Mouse (Mus musculus) spleen, postnatal 4 days (tissue): ENCODE measurements around the gene Dpp4.

Experiments used
- DNase-seq, 2 experiments: peaks; one replicate each; pipeline ENCODE4 v3.0.0; 2022; ENCODE audit warnings: low spot score in 2 of 2

The Dpp4 gene

DNA sequence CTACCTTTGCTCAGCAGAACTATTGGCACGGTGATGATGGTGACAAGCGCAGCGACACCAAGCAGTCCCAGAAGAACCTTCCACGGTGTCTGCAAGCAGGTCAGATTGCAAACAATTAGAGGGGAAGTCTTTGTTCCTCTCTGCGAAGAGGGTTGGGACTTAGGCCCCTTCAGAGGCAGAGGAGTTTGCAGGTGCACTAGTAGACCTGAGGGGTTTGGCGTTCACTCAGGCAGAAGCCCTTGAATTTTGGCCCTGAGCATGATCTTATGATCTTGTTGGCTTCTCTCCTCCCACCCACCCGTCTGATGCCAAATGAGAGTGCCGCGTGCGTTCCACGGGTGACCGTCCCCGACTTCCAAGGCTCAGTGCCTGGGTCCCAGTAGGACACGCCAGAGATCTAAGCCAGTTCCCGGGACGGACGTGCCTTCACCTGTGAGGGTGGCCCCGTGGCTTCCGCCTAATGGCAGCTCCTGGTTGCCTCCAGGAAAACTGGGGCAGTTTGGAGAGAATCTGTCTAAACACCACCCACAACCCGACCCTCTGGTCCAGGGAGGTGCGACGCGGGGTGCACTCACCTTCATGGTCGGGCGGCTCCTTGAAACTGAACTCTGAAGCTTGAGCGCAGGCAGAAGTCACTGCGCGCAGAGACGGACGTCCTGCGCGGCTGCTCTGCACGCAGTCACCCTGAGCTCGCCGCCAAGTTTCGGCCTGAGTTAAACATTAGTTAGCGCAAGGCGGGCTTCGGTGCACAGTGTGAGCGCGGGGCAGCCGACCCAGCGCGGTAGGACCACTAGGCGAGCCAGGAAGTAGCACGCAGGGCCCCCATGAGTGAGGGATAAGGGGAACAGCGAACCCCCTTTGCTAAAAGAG is 585 bp downstream of the Dpp4 start:
- peak; percentile 38 to 78 for DNase-seq

DNA sequence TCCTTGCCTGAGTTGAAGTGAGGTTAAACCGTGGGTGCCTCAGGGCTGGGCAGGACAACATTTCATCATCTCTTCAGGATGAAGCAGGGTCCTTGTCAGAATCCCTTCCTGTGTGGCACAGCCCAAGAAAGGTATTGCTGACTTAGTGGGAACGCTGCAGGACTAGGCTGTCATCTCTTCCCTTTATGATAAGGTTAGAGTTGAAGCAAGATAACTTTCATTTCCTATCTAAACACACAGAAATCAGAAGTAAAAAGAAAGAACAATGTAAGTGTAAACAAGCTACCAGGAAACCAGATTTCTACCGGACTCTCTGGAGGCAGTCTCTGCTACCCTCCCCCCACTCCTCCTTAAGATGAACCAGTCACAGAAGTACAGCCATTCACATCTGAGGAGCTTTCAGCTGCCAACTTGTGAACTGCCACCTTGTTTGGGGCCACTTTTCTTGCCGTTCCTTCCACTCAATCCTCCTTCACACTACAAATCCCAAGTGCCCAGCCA is 3.3 kb downstream of the Dpp4 start:
- no peak for DNase-seq

DNA sequence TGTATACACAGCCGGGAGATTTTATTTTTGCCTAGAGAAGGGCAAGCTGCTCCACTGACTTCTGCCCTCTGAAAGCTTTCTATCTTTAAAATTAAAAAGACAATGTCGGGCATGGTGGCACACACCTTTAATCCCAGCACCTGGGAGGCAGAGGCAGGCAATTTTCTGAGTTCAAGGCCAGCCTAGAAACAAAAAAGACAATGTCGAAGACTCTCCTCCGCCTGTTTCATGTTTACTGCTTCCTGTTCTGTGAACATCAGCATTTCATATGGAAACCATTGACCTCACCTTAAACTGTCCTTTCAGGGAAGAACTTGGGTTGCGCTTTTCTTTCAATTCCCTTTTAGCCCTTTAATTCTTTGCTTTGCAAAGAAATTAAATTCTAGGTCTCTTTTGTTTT is 3.8 kb downstream of the Dpp4 start:
- no peak for DNase-seq

DNA sequence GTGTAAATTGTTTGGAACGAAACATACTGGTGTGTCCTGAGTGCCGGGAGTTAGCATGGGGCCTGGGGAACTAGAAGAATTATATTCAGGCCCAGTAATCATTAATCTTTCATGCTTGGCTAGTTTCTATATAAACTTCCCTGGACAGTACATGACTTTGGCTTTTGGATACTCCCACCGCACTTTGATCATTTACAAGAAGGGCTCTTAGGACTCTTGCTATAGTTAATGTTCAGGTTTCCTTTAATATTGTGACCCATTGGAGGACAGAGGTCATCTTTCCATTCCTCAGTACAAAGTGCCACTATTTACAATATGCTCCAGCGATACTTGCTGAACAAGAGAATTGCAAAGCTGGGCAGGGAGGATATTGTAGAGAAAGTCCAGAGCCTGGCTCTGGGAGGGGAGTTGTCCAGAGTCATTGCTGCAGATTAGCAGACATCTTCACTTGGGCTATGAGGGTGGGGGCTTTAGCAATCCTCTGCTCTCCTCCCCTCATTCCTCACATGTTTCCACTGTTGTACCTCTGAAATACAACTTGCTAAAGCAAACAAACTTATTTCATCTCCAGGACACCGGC is 8.4 kb downstream of the Dpp4 start:
- no peak for DNase-seq

DNA sequence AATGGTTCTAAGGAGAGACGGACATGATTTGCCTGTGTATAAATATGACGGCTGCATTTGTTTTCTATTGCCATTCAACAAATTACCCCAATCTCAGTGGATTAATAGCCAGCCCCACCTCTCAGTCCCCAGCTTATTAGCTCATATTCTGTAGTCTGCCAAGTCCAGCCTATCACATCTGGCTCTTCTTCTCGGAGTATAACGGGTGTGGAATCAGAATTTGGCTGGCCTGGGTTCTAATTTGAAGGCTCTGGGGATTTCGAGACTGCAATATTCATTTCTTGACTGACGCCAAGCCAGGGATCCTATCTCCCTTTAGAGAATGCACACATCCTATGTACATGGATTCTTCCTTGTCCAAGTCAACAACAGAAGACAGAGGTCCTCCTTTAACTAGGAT is 11.0 kb downstream of the Dpp4 start:
- no peak for DNase-seq

- DNase-seq: no peak
Measured at GRCm38 (mm10) chr2:62399832-62400231, 12.2 kb downstream of the Dpp4 start.

DNA sequence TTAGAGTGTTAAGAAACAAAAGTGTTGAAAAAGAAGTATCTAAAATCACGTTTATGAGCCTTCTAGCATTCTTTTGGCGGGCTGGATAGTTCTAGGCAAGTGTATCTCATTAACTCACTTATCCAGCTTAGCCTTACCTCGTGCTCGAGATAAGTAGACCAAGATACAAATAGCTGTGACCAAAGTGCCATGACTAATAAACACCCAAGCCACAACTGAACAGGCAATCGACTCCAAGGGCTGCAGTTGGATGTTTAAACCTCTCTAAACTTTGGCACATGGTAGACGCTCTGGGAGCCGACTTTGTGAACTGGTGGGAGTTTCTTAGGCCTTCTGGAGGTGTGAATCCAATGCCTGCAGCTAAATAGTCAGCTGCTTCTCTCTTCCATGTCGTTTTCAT is 12.7 kb downstream of the Dpp4 start:
- no peak for DNase-seq

DNA sequence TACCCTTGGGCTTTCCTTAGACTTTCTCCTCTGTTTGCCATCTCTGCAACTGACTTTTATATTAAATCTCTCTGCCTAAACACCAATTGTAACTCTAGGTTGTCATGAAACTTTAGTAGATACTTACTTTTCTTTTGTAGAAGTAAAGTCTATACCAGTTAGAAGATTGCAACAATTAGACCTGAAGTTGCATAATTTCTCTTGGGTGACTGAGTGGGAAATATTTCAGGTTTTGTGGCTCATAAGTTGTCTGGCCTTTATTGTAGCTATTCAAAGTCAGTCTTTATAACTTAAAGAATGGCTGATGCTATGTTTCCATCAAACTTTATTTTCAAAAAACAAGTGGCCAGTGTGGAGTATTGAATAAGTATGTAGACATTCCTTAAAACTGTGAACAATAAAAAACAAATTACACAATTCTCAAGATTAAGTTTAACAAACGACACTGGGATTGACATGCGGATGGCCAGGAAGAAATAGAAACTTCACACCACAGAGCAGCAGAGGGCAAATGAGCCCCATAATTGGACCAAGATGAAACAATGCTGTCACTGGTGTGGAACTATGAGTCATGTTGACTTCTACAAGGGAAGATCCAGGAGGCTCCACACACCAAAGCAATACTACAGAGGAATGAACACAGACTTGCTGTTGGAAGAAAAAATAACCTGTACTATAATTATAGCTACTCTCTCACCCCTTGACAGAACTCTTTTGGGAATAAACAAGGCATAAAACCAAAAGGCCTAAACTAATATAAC is 13.7 kb downstream of the Dpp4 start:
- DNase-seq: no peak

DNA sequence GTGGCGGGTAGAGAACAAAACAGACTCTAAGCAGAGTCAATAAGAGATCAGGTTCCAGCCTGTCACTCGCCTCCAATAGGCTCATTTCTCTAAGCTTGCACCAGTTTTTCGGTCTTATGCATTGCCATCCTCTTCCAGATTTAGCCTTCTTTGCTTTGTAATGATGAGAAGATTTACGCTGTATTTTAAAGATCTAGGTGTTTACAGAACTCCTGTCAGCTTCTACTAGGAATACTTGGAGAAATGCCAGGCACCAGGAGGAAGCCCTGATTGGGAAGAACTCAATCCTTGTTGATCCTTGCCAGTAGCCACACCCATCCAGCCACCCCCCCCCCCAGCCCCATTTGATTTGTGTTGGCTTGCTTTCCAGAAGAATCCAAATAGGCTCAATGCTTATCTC is 14.4 kb downstream of the Dpp4 start:
- no peak for DNase-seq

GRCm38 (mm10) chr2:62396799-62397198 is 15.2 kb downstream of the Dpp4 start:
- no peak for DNase-seq

GRCm38 (mm10) chr2:62394800-62395199 is 17.2 kb downstream of the Dpp4 start:
- no peak for DNase-seq

- peak in 1 of 2 experiments; percentile 25 for DNase-seq
Measured at GRCm38 (mm10) chr2:62392098-62392497, 19.9 kb downstream of the Dpp4 start.

DNA sequence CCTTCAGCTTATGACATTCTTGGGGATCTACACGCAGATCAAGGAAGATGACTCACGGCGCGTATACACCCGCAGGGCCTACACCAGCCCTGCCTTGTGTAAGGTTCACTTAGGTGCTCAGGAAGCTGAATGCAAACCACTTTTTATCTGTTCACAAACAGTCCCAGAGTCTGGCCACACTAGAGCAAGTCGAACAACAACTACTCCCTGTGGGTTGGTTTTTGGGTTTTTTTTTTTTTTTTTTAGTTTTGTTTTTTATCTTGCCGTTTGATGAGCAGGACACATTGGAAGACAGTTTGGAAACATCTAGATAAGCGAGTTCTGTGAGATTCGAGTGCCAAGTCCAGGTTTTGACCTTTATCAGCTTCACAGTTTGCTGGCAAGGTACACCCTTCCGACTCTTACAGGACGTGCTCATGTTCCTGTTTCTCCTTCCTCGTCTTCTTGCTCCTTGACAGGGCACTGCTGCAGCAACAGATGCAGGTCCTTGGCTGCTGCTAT is 21.0 kb downstream of the Dpp4 start:
- DNase-seq: no peak

- DNase-seq: no peak
Measured at GRCm38 (mm10) chr2:62390305-62390704, 21.7 kb downstream of the Dpp4 start.

DNA sequence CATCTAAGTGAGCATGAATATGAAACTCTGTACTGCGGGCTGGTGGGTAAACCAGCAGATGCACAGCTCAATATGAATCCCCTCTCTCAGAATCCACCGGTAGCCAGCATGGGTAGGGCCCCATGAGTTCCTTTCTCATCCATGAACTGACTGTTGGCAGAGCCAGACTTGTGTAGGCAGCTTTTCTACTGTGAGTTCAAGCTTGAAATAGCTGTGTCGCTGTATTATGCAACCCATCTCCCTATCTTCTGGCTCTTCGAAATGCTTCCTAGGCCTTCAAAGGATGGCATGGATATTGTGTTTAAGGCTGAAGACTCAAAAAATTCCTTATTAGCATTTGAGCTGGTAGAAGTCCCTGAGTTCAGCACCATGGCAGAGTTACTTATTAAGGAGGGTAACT is 23.2 kb downstream of the Dpp4 start:
- DNase-seq: no peak

GRCm38 (mm10) chr2:62383196-62383595 is 28.8 kb downstream of the Dpp4 start:
- DNase-seq: no peak

DNA sequence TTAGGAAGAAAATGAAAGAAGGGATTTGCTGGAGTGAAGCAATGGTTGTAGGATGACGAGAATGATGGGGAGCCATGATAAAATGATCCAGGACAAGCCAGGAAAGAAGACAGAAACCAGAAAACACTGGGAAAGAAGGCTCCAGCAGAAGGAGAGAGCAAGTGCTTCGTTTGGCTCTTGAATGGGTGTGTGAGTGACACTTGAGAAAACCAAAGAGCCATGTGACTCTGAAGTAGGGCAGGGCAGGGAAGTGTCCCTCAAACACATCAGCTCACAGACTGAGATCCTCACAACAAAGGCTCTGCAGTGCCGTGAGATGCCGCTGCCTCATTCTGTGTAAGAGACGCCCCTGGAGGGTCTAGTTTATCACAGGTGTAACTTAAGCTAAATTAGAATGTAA is 29.6 kb downstream of the Dpp4 start:
- no peak for DNase-seq

- no peak for DNase-seq
Measured at GRCm38 (mm10) chr2:62381756-62382155, 30.3 kb downstream of the Dpp4 start.

DNA sequence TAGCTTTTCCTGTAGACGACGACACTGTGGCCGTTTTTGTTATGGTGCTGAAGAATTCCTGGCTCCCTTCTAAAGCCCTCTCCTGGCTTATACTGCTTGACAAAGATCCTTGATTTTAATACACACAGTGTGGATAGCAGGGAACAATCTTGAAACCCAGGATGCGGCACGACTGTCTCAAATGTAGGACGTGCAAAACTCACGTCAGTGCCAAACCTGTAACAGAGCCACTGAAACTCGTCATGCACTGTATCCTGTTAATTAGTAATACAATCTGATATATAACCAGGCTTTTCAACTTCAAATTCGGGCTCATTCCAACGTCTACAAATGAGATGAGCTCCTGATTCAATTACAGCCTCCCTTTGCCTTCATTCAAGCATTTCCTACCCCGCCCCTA is 38.3 kb downstream of the Dpp4 start:
- DNase-seq: no peak

GRCm38 (mm10) chr2:62370048-62370447 is 42.0 kb downstream of the Dpp4 start:
- no peak for DNase-seq

DNA sequence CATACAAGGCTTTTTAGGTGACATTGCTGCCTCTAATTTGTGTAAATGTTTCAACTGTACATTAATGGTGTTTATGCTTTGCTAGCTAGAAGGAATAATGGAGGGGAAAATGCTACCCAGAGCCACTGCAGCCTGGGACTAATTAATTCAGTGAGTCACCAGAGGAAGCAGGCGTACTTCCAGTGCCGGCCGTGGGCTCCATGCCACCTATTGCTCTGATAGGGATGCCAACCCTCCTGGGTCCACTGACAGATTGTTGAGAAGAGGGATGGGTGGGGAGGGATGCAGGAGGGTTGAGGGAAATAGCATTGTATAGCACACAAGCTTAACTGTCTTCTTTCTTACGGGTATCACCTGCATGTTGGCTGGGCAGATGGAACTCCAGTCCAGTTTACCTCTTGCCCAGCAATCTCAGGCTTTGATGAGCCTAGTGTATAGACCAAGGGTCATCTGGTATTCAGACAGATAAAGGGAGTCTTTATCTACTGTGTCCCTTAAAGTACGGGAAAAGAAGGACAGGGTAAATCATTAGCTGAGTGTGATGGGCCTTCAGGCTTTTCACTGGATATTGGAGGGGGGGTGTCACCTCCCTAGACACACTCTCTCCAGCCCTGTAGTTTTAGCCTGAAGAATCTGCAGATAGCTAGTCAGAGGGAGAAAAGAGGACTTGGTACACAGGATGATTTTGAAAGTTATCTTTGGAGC is 43.5 kb downstream of the Dpp4 start:
- no peak for DNase-seq

GRCm38 (mm10) chr2:62363606-62364005 is 48.4 kb downstream of the Dpp4 start:
- DNase-seq: no peak
